Mouse (Mus musculus) lung, adult 2 months (tissue): ENCODE data around the gene Cdcp1.

Experiments used
- CTCF ChIP-seq: fragments of 200-500 bp; IDR thresholded peaks from 2 replicates; pipeline ENCODE4 v1.5.1; 2011; ENCODE audit warnings: mild to moderate bottlenecking, low read length, control low read depth; ENCODE audit not compliant: insufficient read depth
- POLR2A ChIP-seq: fragments of 200-500 bp; IDR thresholded peaks from 2 replicates; pipeline ENCODE4 v1.6.1; 2011; ENCODE audit warnings: low read depth, mild to moderate bottlenecking, control low read depth, low read length, borderline replicate concordance; ENCODE audit errors: extremely low read depth

DNA sequence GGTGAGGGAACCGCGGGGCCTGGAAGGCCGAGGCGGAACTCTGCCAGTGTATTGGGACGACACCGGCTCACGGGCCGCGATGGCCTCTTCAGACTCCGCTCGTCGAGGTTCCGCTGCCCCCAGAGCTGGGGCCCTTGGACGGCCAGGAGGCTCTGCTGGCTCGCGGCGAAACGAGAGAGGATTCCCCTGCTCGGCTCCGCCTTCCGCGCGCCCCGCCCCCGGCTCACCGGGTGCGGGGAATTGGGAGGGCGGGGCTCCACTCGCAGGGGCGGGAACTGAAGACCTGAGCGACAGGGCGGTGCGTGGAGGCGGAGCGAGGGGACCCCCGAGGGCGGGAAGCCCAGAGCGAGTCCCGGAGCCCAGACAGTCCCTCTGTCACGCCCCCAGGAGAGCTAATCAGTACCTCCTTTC, 44.8 kb upstream of the Cdcp1 start, which contains the start of gene Tmem158:
- TF ChIP-seq POLR2A (no peak), CTCF (no peak)
